Mouse (Mus musculus): ENCODE data around the gene Hydin.

DNA sequence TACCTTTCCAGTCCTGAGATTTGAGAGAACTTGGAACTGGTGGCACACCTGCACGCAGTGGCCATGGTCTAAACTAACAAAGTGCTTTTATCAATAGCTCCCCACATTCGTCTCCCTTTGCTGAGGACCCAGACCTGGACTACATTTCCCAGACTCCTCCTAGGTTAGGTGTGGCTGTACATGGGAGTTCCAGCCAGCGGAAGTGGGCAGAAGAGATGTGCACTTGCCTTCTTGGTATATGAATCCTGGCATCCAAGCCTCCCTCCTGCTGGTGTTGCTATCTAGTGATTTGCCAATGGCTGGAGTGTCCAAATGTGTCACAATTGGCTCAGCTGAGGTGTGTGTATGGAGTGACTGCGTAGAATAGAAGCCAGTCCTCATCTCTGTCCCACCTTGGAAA lies 173.8 kb downstream of the Hydin start:
- TF ChIP-seq GATA1 (IDR thresholded peaks at IDR 0.05; ENCODE audit: borderline replicate concordance, low read length): no peak
- TF ChIP-seq FLI1 (IDR thresholded peaks at IDR 0.05; ENCODE audit: low read length): no peak
